Mouse (Mus musculus) ZHBTc4 (cell line): ENCODE measurements at regions not wholly inside any gene's neighbourhood (a gene's known extent, or its start where the extent isn't known, plus 50 kb on each side); places are given as distances from the start of the nearest gene placed in this dataset.
A peak's percentile ranks its signal among the peaks of the same experiment; 100 is the strongest.

ENCODE experiments used
- DNase-seq: peaks from one replicate; pipeline ENCODE4 v3.0.0-alpha.2; 2011; ENCODE audit warnings: low read depth, low spot score

DNA sequence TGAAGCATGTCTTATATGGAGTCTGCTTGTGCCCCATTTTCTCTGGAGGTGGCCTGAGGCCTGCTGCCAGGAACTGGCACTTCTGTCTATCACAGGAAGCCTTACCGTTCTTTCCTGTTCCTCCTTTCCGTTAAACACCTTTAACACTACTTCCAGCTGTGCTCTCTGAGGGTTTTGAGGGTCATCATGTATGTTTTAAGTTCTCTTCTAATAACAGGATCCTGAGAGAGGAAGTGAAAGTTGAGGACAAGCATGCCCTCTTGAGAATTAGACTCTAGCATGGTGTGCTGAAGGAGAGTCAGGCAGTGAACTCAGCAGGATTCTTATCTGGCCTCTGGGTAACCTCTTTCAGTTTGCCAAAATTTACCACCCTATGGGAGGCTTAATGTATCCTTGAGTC lies 418.0 kb upstream of the 9430069I07Rik start:
- no peak for DNase-seq

DNA sequence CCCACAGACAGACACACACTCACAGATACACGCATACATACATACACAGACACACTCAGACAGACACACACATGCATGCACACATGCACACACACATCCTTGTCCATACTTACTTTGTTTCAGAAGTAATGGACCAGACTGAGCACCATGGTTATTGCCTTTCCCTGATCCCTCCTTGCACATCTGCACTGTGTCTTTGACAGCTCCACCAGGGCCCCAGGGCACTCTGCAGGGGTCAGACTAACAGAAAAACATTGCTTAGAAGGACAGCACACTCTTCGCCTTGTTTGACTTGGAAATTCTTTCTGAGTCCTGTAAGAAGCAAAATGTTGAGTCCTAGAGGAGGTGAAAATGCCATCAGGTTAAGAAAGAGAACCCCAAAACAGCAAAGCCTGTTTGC lies 394.1 kb upstream of the 9430069I07Rik start:
- peak; percentile 8 for DNase-seq

GRCm38 (mm10) chr15:34751021-34751420 lies 393.3 kb upstream of the 9430069I07Rik start:
- DNase-seq = no peak

GRCm38 (mm10) chr15:34747111-34747510 lies 389.4 kb upstream of the 9430069I07Rik start:
- DNase-seq = no peak

- peak; percentile 89 for DNase-seq
These were observed 385.6 kb upstream of the 9430069I07Rik start for GRCm38 (mm10) chr15:34743130-34743782.

DNA sequence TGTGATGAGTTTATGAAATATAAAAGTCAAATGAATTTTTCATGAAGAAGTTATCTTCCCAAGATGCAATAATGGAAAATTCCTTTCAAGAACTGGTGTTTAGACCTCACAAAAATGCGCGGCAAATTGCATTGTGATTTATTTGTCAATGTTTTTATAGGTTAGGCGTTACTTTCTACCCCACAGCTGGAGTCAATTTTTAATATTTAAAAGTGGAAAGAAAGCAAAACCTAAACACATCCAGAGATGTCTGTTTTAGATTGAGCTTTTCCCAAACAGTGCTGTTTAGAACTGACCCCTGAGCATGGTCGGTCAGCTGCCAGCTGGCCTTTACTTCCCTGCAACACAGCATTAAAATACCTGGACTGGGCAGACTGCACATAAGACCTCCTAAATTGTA lies 383.8 kb upstream of the 9430069I07Rik start:
- DNase-seq = no peak
